Mouse (Mus musculus) neural tube, embryonic 15.5 days (tissue): ENCODE results near the gene Upk3bl. TPM values are rescaled to one million over a fixed set of nuclear protein-coding genes. Genes with fewer than 3 reads are reported as not detected.

ENCODE experiments used
- microRNA-seq: library from miRNA; unstranded; fragments of <30 nt; microRNA quantifications from one replicate; pipeline ENCODE4, GENCODE M21; 2017
- polyA plus RNA-seq: library from polyadenylated mRNA; unstranded; fragments of >200 nt; fragmentation: Nextera tagmentation; extraction: Ambion mirVana; gene quantifications from 2 replicates; pipeline ENCODE4 v1.2.1, GENCODE M21; 2015

Gene Upk3bl
- polyA plus RNA-seq, 1 experiment from 2014 or later: not detected

Small RNA genes lying within 50 kb of the gene (microRNA-seq; reads per million reads assigned to microRNA genes)
- gene Mir7035: 0.52 reads per million

Other genes with a start within 250 kb of the Upk3bl start
- gene Srrm3, start 247.6 kb upstream of the Upk3bl start, polyA plus RNA-seq: 65.5 and 87.3 TPM in 2 replicates
- 36.4 and 38.1 TPM in 2 replicates for gene Hspb1, start 166.6 kb upstream of the Upk3bl start, polyA plus RNA-seq
- 776 and 868 TPM in 2 replicates for gene Ywhag, start 119.9 kb upstream of the Upk3bl start, polyA plus RNA-seq
- gene Ssc4d, start 80.0 kb upstream of the Upk3bl start, polyA plus RNA-seq: 1.6 and 1.8 TPM in 2 replicates
- 0.14 and 0.27 TPM in 2 replicates for gene Zp3, start 74.4 kb upstream of the Upk3bl start, polyA plus RNA-seq
- 22.5 and 25.2 TPM in 2 replicates for gene Dtx2, start 59.7 kb upstream of the Upk3bl start, polyA plus RNA-seq
- gene Upk3b, start 16.0 kb upstream of the Upk3bl start, polyA plus RNA-seq: 1.1 and 3.7 TPM in 2 replicates
- gene Rasa4, start 29.4 kb downstream of the Upk3bl start, polyA plus RNA-seq: 19.2 and 21.4 TPM in 2 replicates
- gene Polr2j, start 62.1 kb downstream of the Upk3bl start, polyA plus RNA-seq: 216 and 226 TPM in 2 replicates
- 22.7 and 29.4 TPM in 2 replicates for gene Lrwd1, start 81.6 kb downstream of the Upk3bl start, polyA plus RNA-seq
- 23.2 and 24.2 TPM in 2 replicates for gene Alkbh4, start 81.7 kb downstream of the Upk3bl start, polyA plus RNA-seq
- gene Orai2, start 116.2 kb downstream of the Upk3bl start, polyA plus RNA-seq: 40.0 and 45.6 TPM in 2 replicates
- gene Prkrip1, start 144.5 kb downstream of the Upk3bl start, polyA plus RNA-seq: 62.1 and 63.9 TPM in 2 replicates
- gene Sh2b2, start 192.1 kb downstream of the Upk3bl start, polyA plus RNA-seq: 23.4 and 24.1 TPM in 2 replicates